Mouse (Mus musculus): ENCODE measurements around the gene Lrrc29.

GRCm38 (mm10) chr8:105308428-105308827, 17.6 kb downstream of the Lrrc29 start:
- TF ChIP-seq CTCF (IDR thresholded peaks at IDR 0.05; ENCODE audit: borderline replicate concordance, insufficient read depth, low read length) (no peak), POLR2A (IDR thresholded peaks at IDR 0.05; ENCODE audit: low read depth, low read length) (no peak)

Data from embryonic fibroblast, embryonic 13.5 days (primary cell).